Mouse (Mus musculus) inflammation-experienced regulatory T-cells, adult 6 months (primary cell): ENCODE data around the gene Cox6a1. TPM values are rescaled to one million over a fixed set of nuclear protein-coding genes. Genes with fewer than 3 reads are reported as not detected.
A peak's percentile ranks its signal among the peaks of the same experiment; 100 is the strongest.
"Not testable (repeated sequence)": the region's sequence is repeated elsewhere in the genome, so short reads cannot be mapped to it uniquely, and the experiment has no call there.

Experiments used
- ATAC-seq: one replicate; pipeline ENCODE4 v1.8.0; 2017
- polyA plus RNA-seq, 3 experiments: library from polyadenylated mRNA; unstranded; fragments of 100-300 nt; shearing (Covaris generic); gene quantifications; one replicate each; pipeline ENCODE4 v1.2.1; 2017

Cox6a1 gene
- 100 to 1,000 TPM; 550 to 644 (median 560) TPM for polyA plus RNA-seq

DNA sequence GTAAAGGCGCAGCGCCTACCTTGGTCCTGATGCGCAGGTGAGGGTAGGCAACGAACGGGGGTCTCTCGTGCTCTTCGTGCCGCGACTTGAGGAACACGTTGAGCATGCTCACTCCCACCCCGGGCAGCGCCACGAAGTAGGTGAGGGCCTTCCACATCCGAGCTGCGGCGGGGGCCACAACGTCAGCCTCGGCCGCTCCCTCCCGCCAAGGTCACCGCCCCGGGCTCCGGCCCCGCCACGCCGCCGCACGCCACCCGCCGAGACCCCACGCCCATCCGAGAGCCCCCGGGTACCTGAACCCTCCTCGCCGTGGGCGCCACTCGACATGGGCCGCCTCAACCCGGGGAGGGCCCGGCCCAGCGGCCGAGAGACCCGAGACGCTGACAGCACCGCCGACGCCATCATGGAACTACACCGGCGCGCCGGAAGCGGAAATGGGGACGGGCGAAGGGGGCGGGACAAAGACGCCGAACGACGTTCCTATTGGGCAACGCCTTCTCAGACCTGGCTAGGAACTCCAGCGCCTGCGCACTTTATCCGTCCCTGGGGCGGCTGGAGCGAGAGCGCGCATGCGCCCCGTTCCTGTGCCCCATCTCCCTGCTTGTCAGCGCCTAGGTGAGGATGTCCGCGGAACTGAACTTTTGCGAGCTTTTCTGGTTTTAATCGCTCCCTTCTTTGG lies at the start of gene Cox6a1:
TSS of gene Cox6a1 (minus strand) at position 436 of the 679 bp plus-strand sequence.
- ATAC-seq, result peak; percentile 93

- ATAC-seq, result no peak
Observed at GRCm38 (mm10) chr5:115397839-115398780, 49.3 kb upstream of the Cox6a1 start.

DNA sequence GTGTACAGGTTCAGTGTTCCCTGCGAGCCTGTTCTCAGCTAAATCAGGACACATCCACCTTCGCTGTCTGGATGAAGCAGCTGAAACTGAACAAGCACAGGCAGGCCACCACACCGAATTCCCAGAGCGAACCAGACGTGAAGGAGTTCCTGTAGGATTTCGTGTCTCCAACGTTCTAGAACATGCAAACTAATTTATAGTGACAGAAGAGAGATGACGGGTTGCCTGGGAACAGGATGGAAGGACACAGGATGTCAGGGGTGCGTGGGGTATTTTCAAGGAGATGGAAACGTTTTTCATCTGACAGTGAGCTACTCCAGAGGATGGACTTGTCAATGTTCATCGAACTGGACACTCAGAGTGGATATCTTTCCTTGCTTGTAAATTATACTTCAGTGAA lies 47.9 kb upstream of the Cox6a1 start:
- no peak for ATAC-seq

- ATAC-seq, result no peak
Observed at GRCm38 (mm10) chr5:115394836-115395235, 46.1 kb upstream of the Cox6a1 start.

- ATAC-seq, result no peak
Observed at GRCm38 (mm10) chr5:115394223-115394622, 45.4 kb upstream of the Cox6a1 start.

- no peak for ATAC-seq
Observed at GRCm38 (mm10) chr5:115392969-115393368, 44.2 kb upstream of the Cox6a1 start.

GRCm38 (mm10) chr5:115391935-115392334 lies 43.2 kb upstream of the Cox6a1 start:
- no peak for ATAC-seq

DNA sequence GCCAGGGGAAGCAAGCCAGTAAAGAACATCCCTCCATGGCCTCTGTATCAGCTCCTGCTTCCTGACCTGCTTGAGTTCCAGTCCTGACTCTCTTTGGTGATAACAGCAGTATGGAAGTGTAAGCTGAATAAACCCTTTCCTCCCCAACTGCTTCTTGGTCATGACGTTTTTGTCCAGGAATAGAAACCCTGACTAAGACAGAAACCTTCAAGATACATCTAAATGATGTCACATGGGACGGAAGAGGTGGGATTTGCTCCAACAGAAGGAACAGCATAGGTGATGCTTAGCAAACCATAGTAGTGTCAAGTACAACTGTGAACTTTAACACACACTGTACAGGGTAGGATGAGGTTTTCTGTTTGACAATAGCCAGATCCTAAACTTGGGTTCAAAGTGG lies 30.1 kb upstream of the Cox6a1 start:
- ATAC-seq, result not testable (repeated sequence)

DNA sequence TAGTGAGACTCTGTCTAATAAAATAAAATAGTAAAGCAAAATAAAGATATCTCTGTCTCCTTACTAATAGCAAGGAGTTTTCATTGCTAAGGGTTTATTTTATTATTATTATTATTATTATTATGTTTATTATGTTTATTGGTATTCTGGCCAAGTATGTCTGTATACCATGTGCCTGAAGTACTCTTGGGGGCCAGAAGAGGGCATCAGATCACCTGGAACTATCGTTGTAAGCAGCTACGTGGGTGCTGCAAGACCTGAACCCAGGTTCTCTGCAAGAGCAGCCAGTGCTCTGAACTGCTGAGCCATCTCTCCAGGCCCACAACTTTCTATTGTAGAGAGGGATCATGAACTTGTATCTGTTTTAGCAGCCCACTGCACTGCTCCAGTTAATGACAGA lies 26.7 kb upstream of the Cox6a1 start:
- ATAC-seq, result no peak

DNA sequence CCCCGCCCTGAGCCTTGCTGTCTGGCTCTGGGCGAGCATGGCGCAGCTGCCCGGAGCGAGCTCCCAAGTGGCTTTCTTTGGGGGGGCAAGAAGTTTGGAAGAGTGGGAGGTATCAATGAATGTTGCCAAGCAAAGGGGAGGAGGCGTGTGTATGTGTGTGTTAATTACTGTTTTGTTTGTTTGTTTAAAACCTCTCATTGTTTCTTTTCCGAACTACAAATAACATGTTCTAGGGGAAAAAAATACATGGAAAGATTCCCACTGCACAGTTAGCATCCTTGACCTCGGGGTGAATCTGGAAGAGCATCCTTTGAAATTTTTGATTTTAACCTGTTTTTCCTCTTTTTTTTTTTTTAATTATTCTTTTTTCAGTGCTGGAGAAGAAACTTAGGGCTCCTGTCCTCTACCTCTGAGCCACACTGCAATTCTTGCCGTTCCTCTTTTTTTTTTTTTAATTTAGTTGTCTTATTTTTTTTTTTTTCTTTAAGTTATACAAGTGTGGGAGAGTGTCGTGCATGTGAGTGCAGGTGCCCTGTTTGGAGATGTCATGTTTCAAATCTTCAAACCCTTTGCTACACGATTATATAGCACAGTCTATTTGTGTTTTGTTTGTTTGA lies 25.5 kb upstream of the Cox6a1 start:
- ATAC-seq, result no peak

DNA sequence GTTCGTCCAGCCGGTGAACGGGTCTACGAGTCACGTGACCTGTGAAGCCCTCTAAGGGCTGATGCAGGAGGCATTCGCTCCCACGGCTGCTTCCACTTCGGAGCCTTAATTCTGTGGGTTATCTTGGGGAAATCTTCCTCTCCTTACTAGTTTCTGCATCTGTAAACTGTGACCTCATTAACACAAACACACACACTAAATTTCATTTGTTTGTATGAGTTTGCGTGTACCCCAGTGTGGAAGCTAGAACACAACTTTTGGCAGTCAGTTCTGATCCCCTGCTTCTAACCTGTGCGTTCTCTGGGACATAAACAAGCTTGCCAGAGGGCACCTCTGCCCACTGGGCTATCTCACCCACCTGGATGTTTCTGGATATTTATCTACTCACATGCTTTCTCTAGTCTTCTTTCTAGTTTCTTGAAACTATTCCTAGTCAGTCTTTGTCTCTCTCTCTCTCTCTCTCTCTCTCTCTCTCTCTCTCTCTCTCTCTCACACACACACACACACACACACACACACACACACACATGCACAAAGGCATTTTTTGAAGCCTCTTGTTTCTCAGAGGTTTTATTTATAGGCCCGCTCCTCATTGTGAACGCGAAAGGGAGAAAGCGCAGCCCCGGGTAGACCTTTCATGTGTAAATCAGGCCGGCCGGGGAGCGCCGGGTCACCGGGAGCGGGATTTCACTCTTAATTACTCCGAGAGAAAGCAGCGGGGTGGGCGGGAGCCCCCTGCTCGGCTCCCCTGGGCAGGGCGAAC lies 24.8 kb upstream of the Cox6a1 start:
- ATAC-seq, result no peak

- ATAC-seq, result no peak
Observed at GRCm38 (mm10) chr5:115371736-115372135, 23.0 kb upstream of the Cox6a1 start.

DNA sequence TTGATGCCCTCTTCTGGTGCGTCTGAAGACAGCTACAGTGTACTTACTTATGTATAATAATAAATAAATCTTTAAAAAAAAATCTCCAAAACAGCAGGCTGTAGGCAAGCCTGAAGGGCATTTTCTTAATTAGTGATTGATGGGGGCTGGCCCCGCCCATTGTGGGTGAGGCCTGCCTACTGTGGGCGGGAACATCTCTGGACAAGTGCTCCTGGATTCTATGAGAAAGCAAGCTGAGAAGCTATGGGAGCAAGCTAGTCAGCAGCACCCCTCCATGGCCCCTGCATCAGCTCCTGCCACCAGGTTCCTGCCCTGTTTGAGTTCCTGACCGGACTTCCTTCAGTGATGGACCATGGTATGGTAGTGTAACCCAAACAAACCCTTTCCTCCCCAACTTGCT lies 16.0 kb upstream of the Cox6a1 start:
- ATAC-seq, result no peak

GRCm38 (mm10) chr5:115362819-115363714 lies 14.3 kb upstream of the Cox6a1 start:
- ATAC-seq, result no peak

DNA sequence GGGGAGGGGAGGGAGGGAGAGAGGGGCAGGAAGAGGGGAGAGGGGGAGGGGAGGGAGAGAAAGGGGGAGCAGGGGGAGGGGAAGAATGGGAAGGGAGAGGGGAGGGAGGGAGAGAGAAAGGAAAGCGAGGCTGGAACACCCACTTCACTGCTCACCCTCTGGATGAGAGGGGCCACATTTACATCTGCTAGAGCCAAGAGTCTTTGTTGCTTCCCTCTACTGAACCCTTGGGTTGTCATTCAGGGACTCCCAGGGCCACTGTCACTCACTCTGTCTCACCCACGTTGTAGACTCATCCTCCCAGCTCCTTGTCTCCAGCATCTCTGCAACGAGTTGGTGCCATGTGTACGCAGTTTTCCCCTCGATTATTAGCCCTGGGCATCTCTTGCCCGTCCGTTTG lies 13.4 kb upstream of the Cox6a1 start:
- no peak for ATAC-seq

DNA sequence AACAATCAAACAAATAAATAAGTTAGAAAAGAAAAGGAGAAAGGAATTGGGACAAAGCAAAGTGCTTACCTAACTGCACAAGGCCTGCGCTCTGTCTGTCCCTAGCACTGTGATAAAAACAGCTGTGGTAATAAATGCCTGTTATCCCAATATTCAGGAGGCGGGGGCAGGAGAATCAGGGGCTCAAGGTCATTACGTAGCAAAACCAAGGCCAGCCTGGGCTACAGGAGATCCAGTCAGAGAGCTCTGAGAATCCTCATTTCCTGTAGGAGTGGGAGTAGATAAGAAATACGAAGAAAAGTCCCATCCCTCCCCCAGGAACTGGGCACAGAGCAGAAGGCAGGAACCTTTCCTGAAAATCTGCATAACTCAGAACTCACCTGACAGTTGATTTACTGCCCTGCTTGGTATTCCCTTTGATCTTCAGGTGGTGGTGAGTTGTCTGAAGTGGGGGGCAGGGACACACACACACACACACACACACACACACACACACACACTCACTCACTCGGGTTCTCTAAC lies 11.1 kb upstream of the Cox6a1 start:
- no peak for ATAC-seq

DNA sequence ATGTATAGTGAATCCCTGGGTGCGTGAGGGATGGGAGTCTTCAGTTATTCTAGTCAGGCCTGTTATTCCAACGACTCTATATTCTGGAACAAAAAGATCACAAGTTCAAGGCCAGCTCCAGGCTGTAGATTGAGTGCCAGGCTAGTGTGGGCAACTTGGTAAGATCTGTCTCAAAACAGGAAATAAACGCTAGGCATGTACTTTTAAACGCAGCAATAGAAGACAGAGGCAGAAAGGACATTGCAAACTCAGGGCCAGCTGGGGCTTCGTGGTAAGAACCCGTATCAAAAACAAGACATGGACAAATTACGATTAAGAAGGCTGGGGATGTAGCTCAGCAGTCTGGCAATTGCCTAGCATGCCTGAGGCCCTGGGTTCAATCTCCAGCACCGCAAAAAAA lies 10.7 kb upstream of the Cox6a1 start:
- ATAC-seq, result no peak

DNA sequence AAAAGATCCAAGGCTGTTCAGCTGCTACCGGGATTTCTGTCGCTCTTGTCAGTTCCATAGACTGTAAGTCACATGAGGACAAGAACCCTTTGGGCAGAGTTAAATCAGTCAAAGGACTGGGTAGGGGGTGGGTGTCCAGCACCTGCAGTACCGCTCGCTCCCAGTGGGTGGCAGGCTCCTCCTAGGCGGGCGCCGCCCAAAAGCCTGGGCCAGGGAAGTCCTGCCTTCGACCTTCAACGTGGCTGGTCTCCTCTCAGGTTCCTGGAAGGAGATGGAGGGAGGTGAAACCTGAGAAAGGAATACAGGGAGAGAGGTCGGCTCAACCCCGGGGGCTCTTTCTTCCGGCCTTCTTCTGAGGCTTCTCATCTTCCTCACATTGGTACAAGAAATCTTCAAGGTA lies 10.1 kb upstream of the Cox6a1 start:
- ATAC-seq, result peak; percentile 56

DNA sequence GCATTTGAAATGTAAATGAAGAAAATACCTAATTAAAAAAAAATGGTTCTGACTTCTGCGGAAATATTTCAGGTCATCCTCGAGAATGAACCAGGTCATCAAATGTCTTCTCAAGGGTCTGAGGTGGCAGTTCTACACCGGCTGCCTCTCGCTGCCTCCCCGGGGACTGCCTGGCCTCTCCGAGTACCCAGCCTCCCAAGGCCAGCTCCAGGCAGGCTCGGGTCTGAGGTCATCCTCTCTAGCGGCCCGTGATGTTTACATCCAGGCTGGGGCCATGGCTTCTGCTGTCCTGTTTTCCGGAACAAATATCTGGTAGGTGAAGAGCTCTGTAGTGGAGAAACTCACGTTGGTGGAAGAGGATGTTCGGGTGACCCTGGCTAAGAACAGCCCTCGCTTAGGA lies 6.3 kb upstream of the Cox6a1 start:
- no peak for ATAC-seq

- no peak for ATAC-seq
Observed at GRCm38 (mm10) chr5:115351348-115351747, 2.6 kb upstream of the Cox6a1 start.

GRCm38 (mm10) chr5:115349225-115349555 lies 409 bp upstream of the Cox6a1 start:
- peak; percentile 35 for ATAC-seq
